Mouse (Mus musculus) activated CD4-positive, CD25-positive, alpha-beta regulatory T cell (primary cell): Measurements from ENCODE around the gene Eef1akmt2. TPM values are rescaled to one million over a fixed set of nuclear protein-coding genes. Genes with fewer than 3 reads are reported as not detected.

Experiments used
- polyA plus RNA-seq, 2 experiments: library from polyadenylated mRNA; unstranded; fragments of 100-300 nt; shearing (Covaris generic); gene quantifications; one replicate each; pipeline ENCODE4 v1.2.1; 2017

The Eef1akmt2 gene
- polyA plus RNA-seq, result 10 to 100 TPM; 46.2 to 52.6 TPM

GRCm38 (mm10) chr7:132852173-132852844 is at the start of gene Eef1akmt2:
Gene Eef1akmt2, minus strand, starts transcription at chr7:132852673.

DNA sequence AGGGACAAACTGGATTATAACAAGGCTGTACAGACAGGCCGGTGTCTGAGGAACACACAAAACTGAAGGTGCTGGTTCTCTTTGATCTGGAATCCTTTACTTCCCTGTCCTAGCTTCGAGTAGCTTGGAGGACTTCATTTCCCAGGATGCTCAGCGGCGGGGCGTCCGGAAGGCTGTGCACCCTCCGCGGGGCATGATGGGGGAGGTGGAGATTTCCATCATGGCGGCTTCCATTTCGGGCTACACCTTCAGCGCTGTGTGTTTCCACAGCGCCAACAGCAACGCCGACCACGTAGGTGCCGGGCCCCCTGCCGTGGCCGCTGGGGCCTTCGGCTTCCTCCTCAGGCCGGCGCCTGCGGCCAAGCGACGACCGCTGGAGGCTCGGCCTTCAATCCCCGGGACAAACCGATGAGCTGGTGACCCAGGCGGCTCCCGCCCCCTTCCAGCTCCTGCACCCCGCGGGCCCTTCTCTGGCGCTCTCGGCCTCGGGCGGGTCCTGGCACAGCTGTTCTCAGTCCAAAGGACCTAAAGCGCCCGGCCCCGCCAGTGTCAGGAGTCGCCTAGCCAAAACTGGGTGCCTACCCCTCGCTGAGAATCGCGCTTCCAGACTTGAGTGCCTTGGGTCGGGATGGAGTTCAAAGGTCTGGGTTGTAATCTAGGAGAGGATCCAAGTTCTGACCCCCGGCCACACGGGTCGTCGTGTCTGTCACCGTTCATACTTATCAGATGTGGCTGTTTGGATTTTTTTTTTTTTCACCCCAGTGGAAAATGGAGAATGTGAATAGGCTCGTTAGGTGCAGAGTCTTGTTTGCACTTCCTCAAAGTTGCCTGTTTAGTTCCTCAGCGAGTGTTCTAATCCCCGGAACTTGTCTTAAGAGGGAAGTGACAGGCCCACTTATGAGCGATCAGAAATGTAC is 6.8 kb upstream of the Eef1akmt2 start, which contains the start of gene Abraxas2:
Abraxas2 (plus strand) TSS at position 184 of the 917 bp plus-strand sequence.

GRCm38 (mm10) chr7:132813416-132814088 is 38.9 kb downstream of the Eef1akmt2 start, which contains the start of gene Fam53b:
Gene Fam53b, minus strand, starts transcription at chr7:132813886.

Other genes with a start within 250 kb of the Eef1akmt2 start
- 1 to 10 TPM; 2.6 to 3.6 TPM for gene Lhpp, start 242.0 kb downstream of the Eef1akmt2 start, polyA plus RNA-seq
- 100 to 1,000 TPM; 153 to 165 TPM for gene Fam53b, start 38.8 kb downstream of the Eef1akmt2 start, polyA plus RNA-seq
- gene Abraxas2, start 6.6 kb upstream of the Eef1akmt2 start, polyA plus RNA-seq, result 10 to 100 TPM; 24.8 to 32.9 TPM
- 10 to 100 TPM; 25.5 to 35.5 TPM for gene Zranb1, start 78.5 kb upstream of the Eef1akmt2 start, polyA plus RNA-seq